Mouse (Mus musculus): Measurements from ENCODE around the gene Katnbl1. TPM values are rescaled to one million over a fixed set of nuclear protein-coding genes. Genes with fewer than 3 reads are reported as not detected.

Gene Katnbl1
- polyA plus RNA-seq, 1 experiment from 2014 or later: 49.0 TPM

- peak overlapping the region; percentile 96 for H3K4me3 ChIP-seq (replicated peaks)
- H3K27ac ChIP-seq (replicated peaks): peak overlapping the region; percentile 91; the same call in 1 of the 2 replicates
- H3K9me3 ChIP-seq (replicated peaks): no peaks in the 10 kb centered on the region
- H3K4me1 ChIP-seq: peaks cover 13% of the 10 kb centered on the region
- 13% methylated on average over 15 of the region's 15 CpGs for WGBS
- H3K36me3 ChIP-seq: peaks cover 20% of the 10 kb centered on the region
- H3K4me2 ChIP-seq (replicated peaks): peak overlapping the region; percentile 86
- ATAC-seq (ENCODE audit: insufficient number of reproducible peaks, low FRiP score, low TSS enrichment, low read depth): no peak
- H3K9ac ChIP-seq: peak overlapping the region; percentile 83
- no peaks in the 10 kb centered on the region for H3K27me3 ChIP-seq
Measured at GRCm38 (mm10) chr2:112367222-112367621, 11.8 kb upstream of the Katnbl1 start.

- WGBS: 2% methylated on average over 46 of the region's 46 CpGs
- Histone ChIP-seq H3K4me2 (replicated peaks) (peak within 1 kb of the TSS; percentile 86), H3K9ac (peak within 1 kb of the TSS; percentile 83), H3K36me3 (peaks cover 17% of the 10 kb centered on the region), H3K27me3 (no peaks in the 10 kb centered on the region), H3K27ac (replicated peaks) (peak within 1 kb of the TSS; percentile 91), H3K9me3 (replicated peaks) (no peaks in the 10 kb centered on the region), H3K4me3 (replicated peaks) (peak within 1 kb of the TSS; percentile 96), H3K4me1 (peaks cover 13% of the 10 kb centered on the region)
- peak; percentile 80 for ATAC-seq (ENCODE audit: insufficient number of reproducible peaks, low FRiP score, low TSS enrichment, low read depth)
Measured at GRCm38 (mm10) chr2:112367726-112368673, 11.0 kb upstream of the Katnbl1 start, which contains the start of gene Emc4. Gene Emc4, minus strand, starts transcription at chr2:112368027.

GRCm38 (mm10) chr2:112369941-112370340 is 9.1 kb upstream of the Katnbl1 start:
- WGBS: 50% methylated on average over 5 of the region's 5 CpGs
- Histone ChIP-seq H3K9ac (no peak overlapping the region), H3K4me2 (replicated peaks) (no peak overlapping the region), H3K36me3 (no peaks in the 10 kb centered on the region), H3K27ac (replicated peaks) (no peak overlapping the region), H3K27me3 (no peaks in the 10 kb centered on the region), H3K9me3 (replicated peaks) (no peaks in the 10 kb centered on the region), H3K4me1 (peaks cover 13% of the 10 kb centered on the region), H3K4me3 (replicated peaks) (no peak overlapping the region)
- no peak for ATAC-seq (ENCODE audit: insufficient number of reproducible peaks, low FRiP score, low TSS enrichment, low read depth)

- H3K27ac ChIP-seq (replicated peaks): no peak overlapping the region
- no peaks in the 10 kb centered on the region for H3K9me3 ChIP-seq (replicated peaks)
- no peaks in the 10 kb centered on the region for H3K27me3 ChIP-seq
- H3K9ac ChIP-seq: no peak overlapping the region
- no peak overlapping the region for H3K4me3 ChIP-seq (replicated peaks)
- WGBS: 40% methylated on average over 4 of the region's 4 CpGs
- H3K4me1 ChIP-seq: no peaks in the 10 kb centered on the region
- no peaks in the 10 kb centered on the region for H3K36me3 ChIP-seq
- no peak for ATAC-seq (ENCODE audit: insufficient number of reproducible peaks, low FRiP score, low TSS enrichment, low read depth)
- no peak overlapping the region for H3K4me2 ChIP-seq (replicated peaks)
Measured at GRCm38 (mm10) chr2:112373141-112373540, 5.9 kb upstream of the Katnbl1 start.

- H3K9me3 ChIP-seq (replicated peaks): no peaks in the 10 kb centered on the region
- no peak overlapping the region for H3K4me2 ChIP-seq (replicated peaks)
- no peak overlapping the region for H3K9ac ChIP-seq
- no peaks in the 10 kb centered on the region for H3K27me3 ChIP-seq
- H3K27ac ChIP-seq (replicated peaks): no peak overlapping the region
- WGBS: 56% methylated on average over 5 of the region's 5 CpGs
- no peaks in the 10 kb centered on the region for H3K36me3 ChIP-seq
- no peaks in the 10 kb centered on the region for H3K4me1 ChIP-seq
- no peak for ATAC-seq (ENCODE audit: insufficient number of reproducible peaks, low FRiP score, low TSS enrichment, low read depth)
- H3K4me3 ChIP-seq (replicated peaks): no peak overlapping the region
Measured at GRCm38 (mm10) chr2:112374610-112375009, 4.4 kb upstream of the Katnbl1 start.

GRCm38 (mm10) chr2:112380131-112380530 is 1.1 kb downstream of the Katnbl1 start:
- Histone ChIP-seq H3K27me3 (no peaks in the 10 kb centered on the region), H3K36me3 (no peaks in the 10 kb centered on the region), H3K27ac (replicated peaks) (no peak overlapping the region), H3K4me3 (replicated peaks) (peak overlapping the region; percentile 67), H3K4me1 (peaks cover 7% of the 10 kb centered on the region; the same call in 1 of the 2 replicates), H3K9ac (peak overlapping the region; percentile 71), H3K4me2 (replicated peaks) (peak overlapping the region; percentile 56), H3K9me3 (replicated peaks) (no peaks in the 10 kb centered on the region)
- ATAC-seq (ENCODE audit: insufficient number of reproducible peaks, low FRiP score, low TSS enrichment, low read depth): no peak
- WGBS: 31% methylated on average over 8 of the region's 8 CpGs

GRCm38 (mm10) chr2:112381219-112381618 is 2.2 kb downstream of the Katnbl1 start:
- no peak for ATAC-seq (ENCODE audit: insufficient number of reproducible peaks, low FRiP score, low TSS enrichment, low read depth)
- H3K4me1 ChIP-seq: peaks cover 7% of the 10 kb centered on the region; the same call in 1 of the 2 replicates
- H3K27ac ChIP-seq (replicated peaks): no peak overlapping the region
- 100% methylated on average over 1 of the region's 1 CpGs for WGBS
- H3K4me3 ChIP-seq (replicated peaks): no peak overlapping the region
- no peaks in the 10 kb centered on the region for H3K27me3 ChIP-seq
- no peaks in the 10 kb centered on the region for H3K36me3 ChIP-seq
- no peak overlapping the region for H3K9ac ChIP-seq
- H3K9me3 ChIP-seq (replicated peaks): no peaks in the 10 kb centered on the region
- no peak overlapping the region for H3K4me2 ChIP-seq (replicated peaks)

- WGBS: 82% methylated on average over 5 of the region's 5 CpGs
Measured at GRCm38 (mm10) chr2:112390843-112391242, 11.8 kb downstream of the Katnbl1 start.

GRCm38 (mm10) chr2:112391346-112392000 is 12.5 kb downstream of the Katnbl1 start:
- Histone ChIP-seq H3K4me2 (replicated peaks) (no peak overlapping the region), H3K4me3 (replicated peaks) (no peak overlapping the region), H3K4me1 (no peaks in the 10 kb centered on the region), H3K9me3 (replicated peaks) (no peaks in the 10 kb centered on the region), H3K27me3 (no peaks in the 10 kb centered on the region), H3K27ac (replicated peaks) (no peak overlapping the region), H3K36me3 (no peaks in the 10 kb centered on the region), H3K9ac (no peak overlapping the region)
- whole genome bisulfite sequencing: 75% methylated on average over 4 of the region's 4 CpGs
- ATAC-seq (ENCODE audit: insufficient number of reproducible peaks, low FRiP score, low TSS enrichment, low read depth): no peak

More at GRCm38 (mm10) chr2:112390843-112391242, 11.8 kb downstream of the Katnbl1 start:
- Histone ChIP-seq H3K4me3 (replicated peaks) (no peak overlapping the region), H3K27ac (replicated peaks) (no peak overlapping the region), H3K36me3 (no peaks in the 10 kb centered on the region), H3K4me2 (replicated peaks) (no peak overlapping the region), H3K27me3 (no peaks in the 10 kb centered on the region), H3K9me3 (replicated peaks) (no peaks in the 10 kb centered on the region), H3K9ac (no peak overlapping the region), H3K4me1 (no peaks in the 10 kb centered on the region)
- no peak for ATAC-seq (ENCODE audit: insufficient number of reproducible peaks, low FRiP score, low TSS enrichment, low read depth)

GRCm38 (mm10) chr2:112392689-112393088 is 13.7 kb downstream of the Katnbl1 start:
- H3K36me3 ChIP-seq: no peaks in the 10 kb centered on the region
- H3K27ac ChIP-seq (replicated peaks): no peak overlapping the region
- H3K9me3 ChIP-seq (replicated peaks): no peaks in the 10 kb centered on the region
- no peaks in the 10 kb centered on the region for H3K4me1 ChIP-seq
- WGBS: 87% methylated on average over 1 of the region's 1 CpGs
- H3K4me2 ChIP-seq (replicated peaks): no peak overlapping the region
- no peak overlapping the region for H3K4me3 ChIP-seq (replicated peaks)
- no peak for ATAC-seq (ENCODE audit: insufficient number of reproducible peaks, low FRiP score, low TSS enrichment, low read depth)
- no peak overlapping the region for H3K9ac ChIP-seq
- H3K27me3 ChIP-seq: no peaks in the 10 kb centered on the region

- H3K9me3 ChIP-seq (replicated peaks): no peaks in the 10 kb centered on the region
- no peak overlapping the region for H3K27ac ChIP-seq (replicated peaks)
- no peaks in the 10 kb centered on the region for H3K27me3 ChIP-seq
- no peak overlapping the region for H3K4me3 ChIP-seq (replicated peaks)
- H3K4me1 ChIP-seq: no peaks in the 10 kb centered on the region
- H3K4me2 ChIP-seq (replicated peaks): no peak overlapping the region
- no peaks in the 10 kb centered on the region for H3K36me3 ChIP-seq
- no peak for ATAC-seq (ENCODE audit: insufficient number of reproducible peaks, low FRiP score, low TSS enrichment, low read depth)
- no peak overlapping the region for H3K9ac ChIP-seq
Measured at GRCm38 (mm10) chr2:112393958-112394357, 14.9 kb downstream of the Katnbl1 start.
